Mouse (Mus musculus) midbrain, embryonic 10.5 days (tissue): ENCODE results near the gene Lipc. TPM values are rescaled to one million over a fixed set of nuclear protein-coding genes. Genes with fewer than 3 reads are reported as not detected.

Source experiments
- DNase-seq: peaks from one replicate; pipeline ENCODE4 v3.0.0-alpha.2; 2017; ENCODE audit warnings: low spot score
- H3K27ac ChIP-seq: fragments of 300-500 bp; sonication (generic); replicated peaks from 2 replicates; pipeline ENCODE4 v1.5.1; 2016; ENCODE audit warnings: mild to moderate bottlenecking
- H3K27me3 ChIP-seq: fragments of 300-500 bp; sonication (generic); 2 replicates; pipeline ENCODE4 v1.6.1; 2016; ENCODE audit warnings: low read depth, mild to moderate bottlenecking; ENCODE audit not compliant: poor library complexity, severe bottlenecking
- H3K36me3 ChIP-seq: fragments of 300-500 bp; sonication (generic); 2 replicates; pipeline ENCODE4 v1.6.1; 2016; ENCODE audit warnings: mild to moderate bottlenecking, moderate library complexity
- H3K4me1 ChIP-seq: fragments of 300-500 bp; sonication (generic); 2 replicates; pipeline ENCODE4 v1.6.1; 2016
- H3K4me3 ChIP-seq: fragments of 300-500 bp; sonication (generic); 2 replicates; pipeline ENCODE4 v1.5.1; 2016; ENCODE audit warnings: mild to moderate bottlenecking, moderate library complexity
- H3K9me3 ChIP-seq: fragments of 300-500 bp; sonication (generic); replicated peaks from 2 replicates; pipeline ENCODE4 v1.6.1; 2016; ENCODE audit warnings: mild to moderate bottlenecking
- WGBS: fragments of 180-500 bp; shearing (Covaris S2); methylation state at CpG from one replicate; pipeline ENCODE4 v1.1.7; 2016; 5-methylcytosine and 5-hydroxymethylcytosine counted together
- polyA plus RNA-seq: library from polyadenylated mRNA; unstranded; fragments of >200 nt; fragmentation: Nextera tagmentation; extraction: Ambion mirVana; gene quantifications from 2 replicates; pipeline ENCODE4 v1.2.1, GENCODE M21; 2016

Gene Lipc
- polyA plus RNA-seq, 1 experiment from 2014 or later = not detected

DNA sequence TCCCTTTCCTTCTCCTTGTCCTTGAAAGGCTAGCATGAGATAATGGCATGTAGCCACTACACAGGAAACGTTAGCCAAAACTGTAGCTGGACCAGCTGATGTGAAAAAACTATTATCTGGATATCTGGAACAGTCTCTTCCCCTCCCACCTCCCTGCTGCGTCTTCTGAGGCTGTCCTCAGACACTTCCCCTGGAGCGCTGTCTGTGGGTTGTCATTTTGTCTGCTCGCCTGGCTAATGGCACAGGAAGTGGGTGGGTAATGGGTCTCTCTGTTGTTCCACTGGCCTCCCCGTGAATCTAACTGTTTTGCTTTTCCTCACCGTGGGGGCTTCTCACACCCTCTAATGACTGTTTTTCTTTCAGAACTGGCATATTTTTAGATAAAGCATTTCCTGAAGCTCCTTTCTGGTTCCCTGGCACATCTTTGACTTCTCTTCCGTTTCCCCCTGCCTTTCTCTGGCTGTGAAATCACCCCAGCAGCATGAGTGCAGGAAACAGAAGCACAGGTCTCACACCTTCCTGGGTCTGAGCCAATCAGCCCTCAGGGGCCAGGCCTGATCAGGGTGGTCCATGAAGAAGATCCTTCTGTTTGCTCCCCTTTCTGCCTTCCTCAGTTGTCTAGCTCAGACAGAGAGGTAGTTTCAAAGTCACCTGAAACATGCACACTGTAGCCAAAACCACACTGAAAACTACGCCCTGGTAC lies 60.4 kb downstream of the Lipc start:
- Histone ChIP-seq H3K27ac (no peak overlapping the region), H3K4me1 (no peaks in the 10 kb centered on the region), H3K9me3 (no peaks in the 10 kb centered on the region), H3K4me3 (no peak overlapping the region), H3K36me3 (no peaks in the 10 kb centered on the region), H3K27me3 (no peaks in the 10 kb centered on the region)
- 74% methylated on average over 8 of the region's 8 CpGs for WGBS
- DNase-seq = no peak

DNA sequence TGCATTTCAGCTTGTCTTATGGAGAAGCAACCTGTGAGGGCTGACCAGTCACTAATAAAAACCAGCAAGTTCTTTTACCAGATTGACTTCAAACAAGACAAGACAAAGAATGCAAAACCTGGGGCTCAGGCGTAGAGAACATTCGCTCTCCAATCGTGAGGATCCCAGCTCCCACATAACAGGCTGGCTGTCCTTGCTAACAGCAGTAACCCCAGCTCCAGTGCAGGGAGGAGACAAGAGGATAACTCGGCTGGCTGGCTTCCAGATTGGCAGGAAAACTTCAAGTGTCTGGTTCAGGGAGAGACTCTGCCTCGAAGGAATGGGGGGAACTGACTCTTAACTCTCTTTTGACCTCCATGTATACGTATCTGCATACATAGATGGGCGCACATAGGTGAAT lies 61.3 kb downstream of the Lipc start:
- H3K9me3 ChIP-seq = no peaks in the 10 kb centered on the region
- no peak for DNase-seq
- H3K36me3 ChIP-seq = no peaks in the 10 kb centered on the region
- H3K4me3 ChIP-seq = no peak overlapping the region
- 82% methylated on average over 7 of the region's 7 CpGs for WGBS
- no peak overlapping the region for H3K27ac ChIP-seq
- no peaks in the 10 kb centered on the region for H3K27me3 ChIP-seq
- no peaks in the 10 kb centered on the region for H3K4me1 ChIP-seq

DNA sequence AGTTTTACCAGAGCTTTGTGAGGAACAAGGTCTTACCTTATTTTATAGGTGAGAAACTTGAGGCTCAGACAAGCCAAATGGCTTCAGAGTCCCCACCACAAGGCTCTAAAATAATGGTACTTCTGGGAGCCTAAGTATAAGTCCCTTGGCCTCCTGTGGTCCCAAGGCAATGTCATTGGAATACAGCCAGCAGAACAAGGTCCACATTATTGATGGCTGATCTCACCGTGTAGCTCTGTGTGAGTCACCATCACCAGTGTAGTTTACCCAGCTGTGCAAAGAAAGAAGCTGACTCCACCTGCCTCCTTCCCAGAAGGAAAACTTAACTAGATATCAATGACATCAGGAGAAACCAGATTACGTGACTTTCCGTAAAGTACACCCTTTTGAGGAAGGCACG lies 63.1 kb downstream of the Lipc start:
- Histone ChIP-seq H3K36me3 (no peaks in the 10 kb centered on the region), H3K4me3 (no peak overlapping the region), H3K27me3 (no peaks in the 10 kb centered on the region), H3K9me3 (no peaks in the 10 kb centered on the region), H3K27ac (no peak overlapping the region), H3K4me1 (no peaks in the 10 kb centered on the region)
- no peak for DNase-seq
- WGBS = 90% methylated on average over 4 of the region's 4 CpGs

DNA sequence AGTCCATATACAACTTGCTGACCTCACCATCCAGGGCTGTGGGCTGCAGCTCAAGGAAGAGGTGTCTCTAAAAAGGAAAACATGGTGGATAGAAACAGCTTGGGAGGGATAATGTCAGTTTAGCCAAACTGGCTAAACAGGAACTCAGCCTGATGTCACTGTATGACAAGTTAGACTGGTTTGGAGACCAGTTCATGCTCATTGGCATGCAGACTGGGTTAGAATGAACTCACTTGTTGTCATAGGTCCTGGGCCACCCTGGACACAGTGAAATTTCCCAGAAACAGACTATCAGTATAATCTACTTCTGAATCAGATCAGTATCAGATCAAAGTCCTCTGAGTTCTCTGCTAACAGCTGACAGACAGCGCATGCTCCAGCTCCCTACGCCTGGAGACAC lies 63.5 kb downstream of the Lipc start:
- H3K4me3 ChIP-seq = no peak overlapping the region
- H3K9me3 ChIP-seq = no peaks in the 10 kb centered on the region
- no peaks in the 10 kb centered on the region for H3K27me3 ChIP-seq
- WGBS = 94% methylated on average over 2 of the region's 2 CpGs
- H3K36me3 ChIP-seq = no peaks in the 10 kb centered on the region
- H3K4me1 ChIP-seq = no peaks in the 10 kb centered on the region
- no peak for DNase-seq
- H3K27ac ChIP-seq = no peak overlapping the region

DNA sequence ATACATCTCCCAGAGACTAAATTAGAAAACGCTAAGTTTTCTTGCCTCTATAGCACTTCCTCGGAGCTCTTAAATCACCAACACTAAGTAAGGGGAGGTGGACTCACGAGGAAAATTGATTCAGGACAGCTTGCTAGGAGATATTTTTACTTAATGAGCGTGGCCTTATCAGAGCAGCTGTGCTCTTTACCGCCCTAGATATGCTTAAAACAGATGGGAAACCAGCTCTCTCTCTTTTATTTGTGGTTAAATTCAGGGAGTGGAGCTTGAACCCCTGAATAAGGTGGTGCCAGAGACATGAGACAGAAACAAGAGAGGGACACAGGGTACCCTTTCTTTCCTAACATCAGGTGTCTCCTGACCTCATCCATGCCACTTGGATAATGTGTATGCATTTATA lies 70.0 kb downstream of the Lipc start:
- H3K36me3 ChIP-seq = no peaks in the 10 kb centered on the region
- no peaks in the 10 kb centered on the region for H3K4me1 ChIP-seq
- H3K27me3 ChIP-seq = no peaks in the 10 kb centered on the region
- DNase-seq = no peak
- no peak overlapping the region for H3K27ac ChIP-seq
- 74% methylated on average over 5 of the region's 5 CpGs for WGBS
- no peak overlapping the region for H3K4me3 ChIP-seq
- H3K9me3 ChIP-seq = no peaks in the 10 kb centered on the region

DNA sequence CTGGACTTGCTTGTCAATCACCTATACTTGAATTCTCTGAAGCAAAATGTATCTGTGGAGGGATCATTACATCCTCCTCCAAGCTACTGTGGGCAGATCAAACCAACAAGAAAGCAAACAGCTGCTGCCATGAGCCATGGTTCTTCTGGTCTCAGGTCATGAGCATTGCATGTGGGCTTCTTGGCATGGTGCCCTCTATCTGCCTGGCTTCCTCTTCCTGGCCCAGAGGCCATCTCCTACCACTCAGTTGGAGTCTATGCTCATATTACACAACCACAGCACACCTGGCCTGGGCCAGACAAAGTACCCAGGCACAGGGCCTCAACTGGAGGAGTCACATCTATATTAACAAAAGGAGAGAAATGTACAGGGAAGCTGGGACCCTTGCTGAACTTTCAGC lies 73.2 kb downstream of the Lipc start:
- Histone ChIP-seq H3K9me3 (no peaks in the 10 kb centered on the region), H3K36me3 (no peaks in the 10 kb centered on the region), H3K4me3 (no peak overlapping the region), H3K27me3 (no peaks in the 10 kb centered on the region), H3K4me1 (no peaks in the 10 kb centered on the region), H3K27ac (no peak overlapping the region)
- no peak for DNase-seq

DNA sequence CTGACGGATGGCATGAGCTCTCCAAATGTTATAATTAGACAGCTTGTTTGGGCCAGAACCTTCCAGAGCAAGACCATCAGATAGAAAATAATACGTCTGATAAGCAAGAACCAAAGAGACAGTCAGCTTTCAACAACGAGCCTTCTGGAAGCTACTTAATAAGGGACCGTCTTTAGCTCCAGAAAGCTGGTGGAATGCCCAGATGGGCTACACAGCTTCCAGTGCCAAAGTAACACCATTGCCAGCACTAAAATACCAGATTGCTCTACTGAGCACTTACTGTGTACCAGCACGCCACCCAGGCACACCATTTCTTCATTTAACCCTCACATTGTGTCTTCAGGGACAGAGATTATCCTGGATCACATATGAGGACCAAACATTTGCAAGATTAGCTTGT lies 73.9 kb downstream of the Lipc start:
- no peaks in the 10 kb centered on the region for H3K36me3 ChIP-seq
- WGBS = 91% methylated on average over 5 of the region's 5 CpGs
- H3K27ac ChIP-seq = no peak overlapping the region
- no peak for DNase-seq
- H3K4me1 ChIP-seq = no peaks in the 10 kb centered on the region
- no peak overlapping the region for H3K4me3 ChIP-seq
- H3K27me3 ChIP-seq = no peaks in the 10 kb centered on the region
- no peaks in the 10 kb centered on the region for H3K9me3 ChIP-seq

DNA sequence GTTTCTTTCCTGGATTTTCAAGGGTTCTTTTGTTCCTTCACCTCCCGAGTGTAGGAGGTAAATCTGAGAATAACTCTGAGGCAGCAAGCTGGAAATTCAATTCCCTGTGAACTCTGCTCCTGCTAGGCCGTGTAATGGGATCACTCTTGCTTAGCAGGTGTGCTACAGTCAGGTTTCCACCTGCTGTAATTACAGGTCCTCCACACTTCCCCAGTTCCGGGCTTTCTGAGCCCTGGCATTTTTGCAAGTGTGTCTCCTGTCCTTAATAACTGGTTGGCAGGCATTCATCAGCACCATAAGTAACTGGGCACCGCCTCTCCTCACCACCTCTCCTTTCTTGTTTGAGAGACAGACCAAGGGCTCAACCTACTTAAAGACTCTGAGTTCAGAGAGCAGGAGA lies 76.5 kb downstream of the Lipc start:
- Histone ChIP-seq H3K27me3 (no peaks in the 10 kb centered on the region), H3K4me3 (no peak overlapping the region), H3K4me1 (no peaks in the 10 kb centered on the region), H3K9me3 (no peaks in the 10 kb centered on the region), H3K27ac (no peak overlapping the region), H3K36me3 (no peaks in the 10 kb centered on the region)
- no peak for DNase-seq
- WGBS = 67% methylated on average over 4 of the region's 4 CpGs

DNA sequence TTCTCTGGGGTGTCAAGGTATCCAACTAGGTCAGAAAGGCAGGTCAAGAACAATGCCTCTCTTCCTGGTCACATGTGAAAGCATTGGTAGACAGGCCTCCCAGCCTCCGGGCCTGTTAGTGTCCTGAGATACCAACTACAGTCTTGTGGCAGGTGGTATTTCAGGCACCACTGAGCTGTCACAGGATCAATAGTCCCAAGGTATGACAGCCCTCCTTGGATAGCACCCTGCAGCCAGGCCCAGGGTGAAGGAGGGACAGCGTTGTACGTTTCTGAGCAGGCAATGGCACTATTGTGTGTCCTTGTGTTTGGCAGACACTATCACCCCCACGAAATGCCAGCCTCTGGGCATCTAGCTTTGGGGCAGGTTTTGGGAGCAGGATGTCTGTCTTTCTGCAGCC lies 77.0 kb downstream of the Lipc start:
- no peak overlapping the region for H3K4me3 ChIP-seq
- H3K27me3 ChIP-seq = no peaks in the 10 kb centered on the region
- DNase-seq = no peak
- H3K9me3 ChIP-seq = no peaks in the 10 kb centered on the region
- no peak overlapping the region for H3K27ac ChIP-seq
- no peaks in the 10 kb centered on the region for H3K4me1 ChIP-seq
- H3K36me3 ChIP-seq = no peaks in the 10 kb centered on the region
- 87% methylated on average over 4 of the region's 4 CpGs for WGBS

DNA sequence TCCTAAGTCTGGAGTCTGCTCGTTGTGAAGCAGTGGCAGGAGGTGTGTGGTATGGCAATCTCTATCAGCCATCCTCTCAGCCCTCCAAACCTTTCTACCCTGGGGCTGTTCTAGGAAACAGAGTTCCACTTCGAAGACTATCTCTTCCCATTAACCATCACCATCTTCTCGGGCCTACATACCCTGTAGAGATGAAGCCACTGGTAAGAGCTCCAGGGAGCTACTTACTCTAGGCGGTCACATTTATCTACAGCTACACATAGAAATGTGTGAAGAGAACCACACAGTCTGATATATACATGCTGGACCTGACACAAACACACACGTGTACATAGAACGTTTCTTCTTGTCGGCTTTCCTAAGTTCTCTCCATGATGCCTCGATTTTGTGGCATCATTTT lies 79.4 kb downstream of the Lipc start:
- Histone ChIP-seq H3K27ac (no peak overlapping the region), H3K9me3 (no peaks in the 10 kb centered on the region), H3K36me3 (no peaks in the 10 kb centered on the region), H3K4me1 (no peaks in the 10 kb centered on the region), H3K27me3 (no peaks in the 10 kb centered on the region), H3K4me3 (no peak overlapping the region)
- 89% methylated on average over 8 of the region's 8 CpGs for WGBS
- no peak for DNase-seq

DNA sequence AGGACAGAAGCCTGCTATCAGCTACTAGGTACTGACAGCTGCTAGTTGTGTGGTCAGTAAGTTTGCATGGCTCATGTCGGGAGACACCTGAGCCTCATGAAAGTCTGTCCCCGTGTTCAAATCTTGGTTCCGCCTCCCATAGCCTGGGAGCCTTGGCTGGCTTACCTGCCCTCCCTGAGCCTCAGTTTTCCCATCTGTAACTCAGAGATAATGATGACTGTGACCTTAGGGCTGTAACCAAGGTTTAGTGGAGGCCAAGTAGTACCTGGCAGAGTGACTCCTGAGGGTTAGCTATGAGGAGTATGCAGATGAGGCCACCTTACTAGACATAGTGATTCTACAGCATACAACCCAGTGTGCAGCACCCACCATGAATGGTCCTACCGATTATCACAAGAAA lies 81.7 kb downstream of the Lipc start:
- Histone ChIP-seq H3K9me3 (no peaks in the 10 kb centered on the region), H3K4me1 (no peaks in the 10 kb centered on the region), H3K4me3 (no peak overlapping the region), H3K27me3 (no peaks in the 10 kb centered on the region), H3K36me3 (no peaks in the 10 kb centered on the region), H3K27ac (no peak overlapping the region)
- WGBS = 93% methylated on average over 4 of the region's 4 CpGs
- DNase-seq = no peak

DNA sequence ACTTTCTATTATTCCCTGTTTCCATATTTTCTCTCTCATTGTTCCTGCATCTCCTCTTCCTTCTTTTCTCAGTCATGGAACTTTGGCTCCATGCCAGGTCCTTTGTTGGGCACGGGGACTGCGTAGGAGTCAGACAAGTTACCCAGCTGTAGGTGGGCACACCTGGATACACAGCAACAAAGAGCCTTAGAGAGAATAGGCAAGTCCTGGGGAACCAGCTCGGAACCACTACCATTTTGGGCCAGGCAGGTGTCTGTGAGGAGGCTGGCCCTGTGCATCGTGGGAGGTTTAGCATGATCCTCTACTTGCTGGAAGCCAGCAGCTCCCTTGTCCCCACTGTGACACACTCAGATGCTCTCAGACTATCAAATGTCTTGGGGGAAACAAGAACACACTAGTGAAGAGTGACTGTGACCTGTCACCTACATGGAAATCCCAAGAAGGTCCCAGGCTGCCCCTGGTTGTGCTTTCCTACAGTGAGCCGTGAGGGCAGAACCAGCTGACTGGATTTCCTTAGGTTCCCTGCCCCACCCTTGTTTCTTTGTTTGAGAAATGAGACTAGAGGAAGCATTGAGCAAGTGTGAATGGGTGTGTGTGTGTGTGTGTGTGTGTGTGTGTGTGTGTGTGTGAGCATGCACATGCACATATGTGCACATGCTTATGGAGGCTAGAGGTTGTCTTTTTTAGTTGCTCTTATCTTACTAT lies 82.7 kb downstream of the Lipc start:
- Histone ChIP-seq H3K4me1 (no peaks in the 10 kb centered on the region), H3K27me3 (no peaks in the 10 kb centered on the region), H3K4me3 (no peak overlapping the region), H3K36me3 (no peaks in the 10 kb centered on the region), H3K9me3 (no peaks in the 10 kb centered on the region), H3K27ac (no peak overlapping the region)
- WGBS = 92% methylated on average over 5 of the region's 5 CpGs
- no peak for DNase-seq

DNA sequence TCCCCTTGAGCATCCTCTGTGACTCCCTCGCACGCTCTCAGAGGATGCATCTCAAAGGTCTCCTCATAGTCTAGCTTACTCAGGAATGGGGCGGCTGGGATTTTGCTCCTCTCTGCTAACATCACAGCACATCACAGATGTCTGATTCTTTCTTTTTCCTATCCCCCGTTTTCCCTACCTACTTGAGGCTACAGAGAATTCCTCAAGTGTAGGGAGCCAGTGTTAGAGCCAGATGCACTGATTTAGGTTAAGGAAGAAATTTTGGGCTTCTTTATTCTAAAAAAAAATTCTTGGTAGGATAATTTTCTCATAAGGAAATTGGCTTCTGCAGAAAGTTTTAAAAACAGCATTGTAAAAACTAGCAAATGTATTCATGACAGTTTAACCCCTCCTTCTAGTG lies 84.6 kb downstream of the Lipc start:
- no peak overlapping the region for H3K27ac ChIP-seq
- 92% methylated on average over 4 of the region's 4 CpGs for whole genome bisulfite sequencing

More for the DNA sequence above, 84.6 kb downstream of the Lipc start:
- no peak for DNase-seq
- Histone ChIP-seq H3K36me3 (no peaks in the 10 kb centered on the region), H3K27me3 (no peaks in the 10 kb centered on the region), H3K4me1 (peaks cover 16% of the 10 kb centered on the region), H3K9me3 (no peaks in the 10 kb centered on the region), H3K4me3 (no peak overlapping the region)
